ENCODE assay signal across 23 mouse cellular contexts in genomic region chr2:35253751-35254150, GRCm38 (mm10).
"Had no signal": no experiment of that assay in that cellular context is flagged by ENCODE, and none has a peak within 500 bp of the region (broad histone marks: within the 10 kb centered on the region; RNA-seq: fewer than 3 reads in every experiment).

No protein-coding gene starts in this region.

- H3K9me3 ChIP-seq: kidney, embryonic 15.5 days; limb, embryonic 12.5 days; limb, embryonic 15.5 days; midbrain, embryonic 15.5 days; neural tube, embryonic 13.5 days; stomach, embryonic 15.5 days had no signal

- H3K9ac ChIP-seq: kidney, embryonic 15.5 days; limb, embryonic 12.5 days; limb, embryonic 15.5 days; liver, embryonic 14.5 days; liver, postnatal 0 days; lung, embryonic 14.5 days; midbrain, embryonic 15.5 days; neural tube, embryonic 13.5 days; stomach, embryonic 15.5 days had no signal

- ATAC-seq: inflammation-experienced regulatory T-cells, adult 6 months; intestine, embryonic 16.5 days; liver, postnatal 0 days; midbrain, embryonic 15.5 days had no signal

- H3K27ac ChIP-seq: kidney, embryonic 15.5 days; limb, embryonic 12.5 days; limb, embryonic 15.5 days; liver, embryonic 14.5 days; midbrain, embryonic 15.5 days; neural tube, embryonic 13.5 days; stomach, embryonic 15.5 days had no signal

- H3K4me3 ChIP-seq: kidney, embryonic 15.5 days; limb, embryonic 12.5 days; limb, embryonic 15.5 days; midbrain, embryonic 15.5 days; myocyte; neural tube, embryonic 13.5 days; stomach, embryonic 15.5 days had no signal

- H3K36me3 ChIP-seq: kidney, embryonic 15.5 days; limb, embryonic 12.5 days; limb, embryonic 15.5 days; midbrain, embryonic 15.5 days; neural tube, embryonic 13.5 days; stomach, embryonic 15.5 days had no signal

- DNase-seq: kidney, adult 2 months; kidney, postnatal 10 days; kidney, postnatal 36 days; layer of hippocampus, postnatal 36 days; left cerebral cortex, postnatal 4 days; liver, postnatal 0 days; lung, embryonic 14.5 days; lung, postnatal 10 days; lung, postnatal 36 days; thymus, adult 18-20 months; thymus, postnatal 36 days had no signal

- H3K4me2 ChIP-seq: kidney, embryonic 15.5 days; limb, embryonic 12.5 days; limb, embryonic 15.5 days; liver, embryonic 11.5 days; lung, embryonic 14.5 days; midbrain, embryonic 11.5 days; midbrain, embryonic 15.5 days; neural tube, embryonic 13.5 days; stomach, embryonic 15.5 days had no signal

- H3K27me3 ChIP-seq: stomach, embryonic 15.5 days had no signal
